Comparison of ENCODE assay signal across 9 mouse cellular contexts in the genomic region with DNA sequence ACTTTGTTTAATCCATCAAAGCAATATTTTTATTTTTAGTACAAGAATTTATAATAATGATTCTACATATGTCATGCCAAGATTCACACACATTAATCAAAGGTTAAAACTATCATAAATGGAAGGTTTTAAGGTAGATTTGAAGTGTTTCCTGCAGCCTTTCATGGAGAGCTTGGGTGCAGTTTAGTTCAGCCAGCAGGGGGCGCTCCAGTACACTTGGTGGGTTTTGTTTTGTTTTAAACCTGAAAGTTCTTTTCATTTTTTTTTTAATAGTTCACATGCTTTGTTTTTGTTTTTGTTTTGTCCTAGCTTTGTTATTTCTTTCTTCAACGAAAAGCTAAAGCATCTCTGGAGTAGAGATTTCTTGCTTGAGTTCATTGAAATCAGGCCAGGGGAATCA.
DNase-seq lines count a peak whose midpoint lies in the region; TF ChIP-seq lines count a peak whose summit lies in the region.
"Had no signal": no experiment of that assay in that cellular context is flagged by ENCODE, and none has a peak within 500 bp of the region (broad histone marks: within the 10 kb centered on the region; RNA-seq: fewer than 3 reads in every experiment).

No protein-coding gene starts in this region.

- H3K4me1 ChIP-seq in bone marrow macrophage, adult 2 months (ENCODE audit: control insufficient read depth, insufficient read depth, low read length): no peaks in the 10 kb centered on the region
- H3K4me1 ChIP-seq: liver, embryonic 15.5 days had no signal

- no peak overlapping the region for H3K27ac ChIP-seq in bone marrow macrophage, adult 2 months (ENCODE audit: insufficient read depth, low read depth, low read length)
- H3K27ac ChIP-seq: liver, embryonic 15.5 days had no signal

- H3K4me3 ChIP-seq in bone marrow macrophage, adult 2 months (ENCODE audit: insufficient read depth, low read length): no peak overlapping the region
- H3K4me3 ChIP-seq: liver, embryonic 15.5 days had no signal

- peak; percentile 40 to 61 for DNase-seq in cerebellum, adult 18-20 months
- DNase-seq in cerebellum, adult 11-12 months: no peak
- peak; percentile 9 to 66 for DNase-seq in layer of hippocampus, adult 18-20 months (ENCODE audit: low spot score in 2 of 2)
- no peak for DNase-seq in layer of hippocampus, adult 9-10 months (ENCODE audit: low spot score)
- peak; percentile 28 for DNase-seq in induced T-regulatory cell, adult 2 months (ENCODE audit: low read depth)
- DNase-seq in lung, postnatal 10 days: peak; percentile 45
- DNase-seq in thymus, postnatal 14 days: peak; percentile 23

- TF ChIP-seq POLR2A in bone marrow macrophage, adult 2 months (IDR thresholded peaks at IDR 0.05; ENCODE audit: borderline replicate concordance, low read depth, low read length): no peak

- peak; percentile 77 for TF ChIP-seq CTCF in bone marrow macrophage, adult 2 months (IDR thresholded peaks at IDR 0.05; ENCODE audit: low read depth, low read length)

Comparison
In these comparisons a context has a peak if more than half of its experiments do, and no peak if none do; other contexts are left out.
1. DNase-seq: peak in cerebellum, adult 18-20 months (2 of 2), layer of hippocampus, adult 18-20 months (2 of 2), induced T-regulatory cell, adult 2 months (single experiment), lung, postnatal 10 days (single experiment) and thymus, postnatal 14 days (single experiment); none in cerebellum, adult 11-12 months (single experiment) and layer of hippocampus, adult 9-10 months (single experiment).